Comparison of ENCODE assay signal across 20 mouse cellular contexts in the genomic region with DNA sequence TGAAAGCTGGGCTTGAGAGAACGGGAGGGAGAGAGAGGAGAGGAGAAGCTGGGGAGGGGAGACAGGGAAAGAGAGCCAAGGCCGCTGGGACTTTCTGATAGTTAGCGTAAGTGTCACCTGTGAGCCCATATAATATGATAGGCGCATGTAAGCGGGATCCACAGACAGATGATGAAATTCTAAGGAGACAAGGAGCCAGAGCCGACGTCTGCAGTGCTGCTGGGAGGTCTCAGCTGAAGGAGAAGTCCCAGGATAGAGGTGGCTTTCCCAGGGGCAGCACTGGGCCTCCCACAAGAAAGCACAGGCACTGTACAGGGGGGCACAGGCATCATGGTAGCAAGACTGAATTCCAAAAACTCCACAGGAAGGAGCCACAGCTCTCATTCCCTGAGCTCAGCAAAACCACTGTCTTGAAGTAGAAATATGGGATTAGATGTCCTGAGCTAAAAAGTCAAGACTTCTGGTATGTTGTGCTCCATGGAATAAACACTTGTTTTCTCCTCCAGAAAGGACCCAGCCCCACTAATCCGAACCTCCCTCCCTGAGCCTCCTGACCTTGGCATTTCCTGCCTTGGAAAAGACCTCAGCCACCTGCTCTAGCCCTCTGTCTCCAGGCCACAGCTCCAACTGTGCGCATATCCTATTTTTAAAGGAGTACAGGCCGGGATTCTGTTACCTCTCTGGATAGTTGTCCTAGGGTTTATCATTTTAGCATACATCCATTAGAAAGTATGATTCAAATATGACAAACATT. TPM values are rescaled to one million over a fixed set of nuclear protein-coding genes. Genes with fewer than 3 reads are reported as not detected.
A peak's percentile ranks its signal among the peaks of the same experiment; 100 is the strongest.
DNase-seq lines count a peak whose midpoint lies in the region; ATAC-seq and TF ChIP-seq lines count a peak whose summit lies in the region.
"Had no signal": no experiment of that assay in that cellular context is flagged by ENCODE, and none has a peak within 500 bp of the region (broad histone marks: within the 10 kb centered on the region; RNA-seq: fewer than 3 reads in every experiment).

No protein-coding gene starts in this region.

- TF ChIP-seq CTCF in gastrocnemius, adult 2 months (IDR thresholded peaks at IDR 0.05): no peak
- TF ChIP-seq CTCF in E14TG2a.4 (conservative IDR thresholded peaks at IDR 0.05; ENCODE audit: low read length): no peak

- no peaks in the 10 kb centered on the region for H3K9me3 ChIP-seq in E14TG2a.4 (ENCODE audit: low read length)
- no peaks in the 10 kb centered on the region for H3K9me3 ChIP-seq in hindbrain, embryonic 11.5 days (ENCODE audit: control insufficient read depth, low read length)
- H3K9me3 ChIP-seq: embryonic facial prominence, embryonic 12.5 days; G1E had no signal

- no peak overlapping the region for H3K4me2 ChIP-seq in hindbrain, embryonic 11.5 days (replicated peaks; ENCODE audit: low read depth, low read length)
- H3K4me2 ChIP-seq: embryonic facial prominence, embryonic 12.5 days had no signal

- H3K4me3 ChIP-seq in gastrocnemius, adult 2 months: peak overlapping the region; percentile 95
- H3K4me3 ChIP-seq in E14TG2a.4 (replicated peaks; ENCODE audit: low read length): peak overlapping the region; percentile 20; the same call in 1 of the 2 replicates
- H3K4me3 ChIP-seq in hindbrain, embryonic 11.5 days (ENCODE audit: low read depth, low read length): no peak overlapping the region
- H3K4me3 ChIP-seq: embryonic facial prominence, embryonic 12.5 days had no signal

- no peak overlapping the region for H3K9ac ChIP-seq in hindbrain, embryonic 11.5 days (ENCODE audit: low read depth, low read length)
- H3K9ac ChIP-seq: embryonic facial prominence, embryonic 12.5 days; forebrain, postnatal 0 days; liver, postnatal 0 days had no signal

- H3K4me1 ChIP-seq in E14TG2a.4 (replicated peaks; ENCODE audit: low read depth, low read length): peaks cover 81% of the 10 kb centered on the region
- H3K4me1 ChIP-seq in hindbrain, embryonic 11.5 days (replicated peaks; ENCODE audit: control insufficient read depth, insufficient read depth, low read length): no peaks in the 10 kb centered on the region

- H3K27ac ChIP-seq in gastrocnemius, adult 2 months: peak overlapping the region; percentile 94
- H3K27ac ChIP-seq in hindbrain, embryonic 11.5 days (ENCODE audit: low read depth, low read length): no peak overlapping the region
- H3K27ac ChIP-seq: embryonic facial prominence, embryonic 12.5 days had no signal

- intact Hi-C loops in gastrocnemius, adult 2 months (cut with DNase I): loop anchor here (1.0 to 2.0 kb wide), 2 partner anchors 17 to 31 kb away; no protein-coding TSS in a partner anchor
- intact Hi-C loops in gastrocnemius, postnatal 36 days (cut with DNase I): loop anchor here (5.0 kb wide), 1 partner anchor 33 kb away; no protein-coding TSS in a partner anchor

- DNase-seq in gastrocnemius, adult 2 months: peak; percentile 79
- no peak for DNase-seq in gastrocnemius, postnatal 36 days
- DNase-seq in R1 (ENCODE audit: low read depth, low spot score): peak; percentile 92
- peak; percentile 41 to 45 for DNase-seq in cerebellum, postnatal 36 days
- DNase-seq in layer of hippocampus, adult 11-12 months (ENCODE audit: low spot score): no peak
- DNase-seq in hindbrain, embryonic 11.5 days (ENCODE audit: low spot score): no peak
- DNase-seq: adrenal gland, postnatal 10 days; B cell, adult 2 months; forebrain, postnatal 0 days; heart, postnatal 36 days; kidney, adult 9 months; kidney, postnatal 4 days; liver, postnatal 0 days; right cerebral cortex, adult 18-20 months; thymus, postnatal 4 days had no signal

- H3K27me3 ChIP-seq in E14TG2a.4 (ENCODE audit: insufficient read depth, low read length): no peaks in the 10 kb centered on the region
- H3K27me3 ChIP-seq in hindbrain, embryonic 11.5 days (ENCODE audit: control insufficient read depth, insufficient read depth, low read length): no peaks in the 10 kb centered on the region
- H3K27me3 ChIP-seq: embryonic facial prominence, embryonic 12.5 days had no signal

- ATAC-seq in hindbrain, embryonic 11.5 days (ENCODE audit: low FRiP score): no peak
- ATAC-seq: forebrain, postnatal 0 days; liver, postnatal 0 days had no signal

- no peaks in the 10 kb centered on the region for H3K36me3 ChIP-seq in E14TG2a.4 (ENCODE audit: insufficient read depth, low read length)
- H3K36me3 ChIP-seq in hindbrain, embryonic 11.5 days (ENCODE audit: control insufficient read depth, insufficient read depth, low read length): no peaks in the 10 kb centered on the region

- WGBS in hindbrain, embryonic 11.5 days: 75% methylated on average over 10 of the region's 10 CpGs

RNA-seq across cellular contexts. Expression of a gene that starts 20.7 kb away (rescaled TPM):
- total RNA-seq in gastrocnemius, adult 2 months (2021): 1 to 10 TPM; 7.4 to 8.5 TPM
- 1 to 10 TPM; 6.0 to 8.1 TPM for total RNA-seq in gastrocnemius, postnatal 36 days (2021)
- 40.6 and 41.5 TPM in 2 replicates for polyA plus RNA-seq in hindbrain, embryonic 11.5 days (2014; fragmentation: Nextera tagmentation; extraction: Ambion mirVana)

RNA-seq across cellular contexts. Expression of a gene that starts 21.9 kb away (rescaled TPM):
- 1,000 to 10,000 TPM; 2,669 to 2,908 TPM for total RNA-seq in gastrocnemius, adult 2 months (2021)
- 1,000 to 10,000 TPM; 2,575 to 2,874 TPM for total RNA-seq in gastrocnemius, postnatal 36 days (2021)
- 32.1 and 32.6 TPM in 2 replicates for polyA plus RNA-seq in hindbrain, embryonic 11.5 days (2014; fragmentation: Nextera tagmentation; extraction: Ambion mirVana)

RNA-seq across cellular contexts. Expression of a gene that starts 51.1 kb away (rescaled TPM):
- 100 to 1,000 TPM in 1 of 2 experiments, 10 to 100 TPM in 1; 97.8 to 124 TPM for total RNA-seq in gastrocnemius, adult 2 months (2021)
- 100 to 1,000 TPM; 107 to 122 TPM for total RNA-seq in gastrocnemius, postnatal 36 days (2021)
- 47.6 and 53.2 TPM in 2 replicates for polyA plus RNA-seq in hindbrain, embryonic 11.5 days (2014; fragmentation: Nextera tagmentation; extraction: Ambion mirVana)

RNA-seq across cellular contexts. Expression of a gene that starts 52.7 kb away (rescaled TPM):
- not detected for total RNA-seq in gastrocnemius, adult 2 months (2021)
- not detected for total RNA-seq in gastrocnemius, postnatal 36 days (2021)
- polyA plus RNA-seq in hindbrain, embryonic 11.5 days (2014; fragmentation: Nextera tagmentation; extraction: Ambion mirVana): 13.3 and 15.9 TPM in 2 replicates
- total RNA-seq: G1E; granulocyte monocyte progenitor cell, adult 5-6 weeks; megakaryocyte-erythroid progenitor cell, adult 5-6 weeks had no signal
- polyA plus RNA-seq: G1E; liver, postnatal 0 days had no signal

Comparison
In these comparisons a context has a peak if more than half of its experiments do, and no peak if none do; other contexts are left out.
1. DNase-seq: peak in gastrocnemius, adult 2 months (single experiment), R1 (single experiment) and cerebellum, postnatal 36 days (2 of 2); none in gastrocnemius, postnatal 36 days (0 of 2), layer of hippocampus, adult 11-12 months (single experiment) and hindbrain, embryonic 11.5 days (single experiment).